Mouse (Mus musculus): Measurements from ENCODE around the gene Arpc5l. TPM values are rescaled to one million over a fixed set of nuclear protein-coding genes. Genes with fewer than 3 reads are reported as not detected.
A peak's percentile ranks its signal among the peaks of the same experiment; 100 is the strongest.
"Not testable (repeated sequence)": the region's sequence is repeated elsewhere in the genome, so short reads cannot be mapped to it uniquely, and the experiment has no call there.

Gene Arpc5l
- polyA plus RNA-seq, 1 experiment from 2014 or later: 122 TPM

DNA sequence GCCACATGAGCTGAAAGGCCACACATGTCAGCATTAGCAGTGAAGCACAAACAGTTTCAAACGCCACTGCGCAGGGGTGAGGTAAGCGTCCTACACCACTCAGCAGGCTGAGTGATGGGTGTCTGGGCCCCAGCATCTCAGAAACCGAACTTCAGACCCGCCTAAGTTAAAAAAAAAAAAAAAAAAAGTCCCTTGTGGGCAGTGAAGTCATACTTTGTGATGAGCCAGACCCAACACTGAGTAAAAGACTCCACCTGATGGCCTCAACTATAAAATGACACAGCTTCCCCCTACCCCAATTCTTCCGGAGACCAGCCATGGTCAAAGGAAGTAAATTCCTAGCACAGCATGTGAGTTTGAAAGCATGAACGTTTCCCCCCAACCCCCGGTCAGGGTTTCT is 2.0 kb upstream of the Arpc5l start:
- Histone ChIP-seq H3K9me3 (no peaks in the 10 kb centered on the region), H3K9ac (peak overlapping the region; percentile 84; the same call in 1 of the 2 replicates), H3K36me3 (peaks cover 43% of the 10 kb centered on the region), H3K4me2 (replicated peaks) (peak overlapping the region; percentile 94), H3K4me1 (peaks cover 29% of the 10 kb centered on the region), H3K27me3 (replicated peaks) (no peaks in the 10 kb centered on the region), H3K4me3 (no peak overlapping the region), H3K27ac (no peak overlapping the region)
- no peak for ATAC-seq (ENCODE audit: low FRiP score, low read depth)
- WGBS: 54% methylated on average over 8 of the region's 8 CpGs

DNA sequence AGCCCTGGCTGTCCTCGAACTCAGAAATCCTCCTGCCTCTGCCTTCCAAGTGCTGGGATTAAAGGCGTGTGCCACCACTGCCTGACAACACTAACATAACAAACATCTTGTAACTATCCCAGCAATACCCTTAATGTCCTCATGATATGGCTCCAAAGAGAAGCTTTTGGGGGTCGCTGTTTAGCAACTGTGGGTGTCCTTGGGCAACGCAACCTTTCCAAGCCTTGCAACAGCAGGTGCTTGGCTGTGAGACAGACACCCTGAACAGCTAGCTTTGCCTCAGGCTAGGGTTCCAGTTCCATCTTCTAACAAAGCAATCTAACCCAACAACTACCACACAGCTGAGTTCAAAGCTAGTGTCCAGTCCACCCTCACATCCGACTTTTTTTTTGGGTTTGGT is 1.6 kb upstream of the Arpc5l start:
- H3K9me3 ChIP-seq: no peaks in the 10 kb centered on the region
- H3K27me3 ChIP-seq (replicated peaks): no peaks in the 10 kb centered on the region
- peak overlapping the region; percentile 94 for H3K4me2 ChIP-seq (replicated peaks)
- H3K4me1 ChIP-seq: peaks cover 28% of the 10 kb centered on the region
- WGBS: 69% methylated on average over 5 of the region's 5 CpGs
- ATAC-seq (ENCODE audit: low FRiP score, low read depth): no peak
- H3K4me3 ChIP-seq: peak overlapping the region; percentile 60
- H3K27ac ChIP-seq: no peak overlapping the region
- H3K36me3 ChIP-seq: peaks cover 43% of the 10 kb centered on the region
- peak overlapping the region; percentile 84; the same call in 1 of the 2 replicates for H3K9ac ChIP-seq

DNA sequence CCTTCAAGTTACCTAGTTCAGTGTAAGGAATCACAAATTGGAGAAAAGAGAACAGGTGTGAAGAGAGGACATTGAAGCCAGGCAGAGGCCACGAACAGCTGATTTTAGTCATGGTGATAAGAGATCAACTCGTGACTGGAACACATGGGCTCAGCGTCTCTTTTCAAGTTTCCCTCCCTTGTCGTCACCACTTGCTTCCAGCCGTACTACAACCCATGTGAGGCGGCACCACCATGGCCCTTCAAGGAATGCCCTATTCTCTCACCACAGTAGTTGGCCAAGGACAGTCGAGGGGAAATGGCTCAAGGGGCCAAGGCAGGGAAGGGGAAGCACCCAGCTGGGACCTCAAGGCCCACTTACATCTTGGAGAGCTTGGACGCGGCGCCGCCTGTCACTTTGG is 776 bp upstream of the Arpc5l start:
- no peak overlapping the region for H3K27ac ChIP-seq
- peaks cover 37% of the 10 kb centered on the region for H3K4me1 ChIP-seq
- no peaks in the 10 kb centered on the region for H3K9me3 ChIP-seq
- peak overlapping the region; percentile 60 for H3K4me3 ChIP-seq
- WGBS: under 1% methylated on average over 11 of the region's 11 CpGs
- H3K9ac ChIP-seq: peak overlapping the region; percentile 84
- H3K4me2 ChIP-seq (replicated peaks): peak overlapping the region; percentile 94
- no peaks in the 10 kb centered on the region for H3K27me3 ChIP-seq (replicated peaks)
- peaks cover 43% of the 10 kb centered on the region for H3K36me3 ChIP-seq
- ATAC-seq (ENCODE audit: low FRiP score, low read depth): peak; percentile 7; the same call in 1 of the 2 replicates

- ATAC-seq (ENCODE audit: low FRiP score, low read depth): no peak
- Histone ChIP-seq H3K4me2 (replicated peaks) (peak within 1 kb of the TSS; percentile 94), H3K9ac (peak within 1 kb of the TSS; percentile 84), H3K27ac (peak within 1 kb of the TSS; percentile 72), H3K36me3 (peaks cover 32% of the 10 kb centered on the region), H3K4me3 (peak within 1 kb of the TSS; percentile 60), H3K4me1 (peaks cover 42% of the 10 kb centered on the region), H3K9me3 (no peaks in the 10 kb centered on the region), H3K27me3 (replicated peaks) (no peaks in the 10 kb centered on the region)
- 12% methylated on average over 15 of the region's 15 CpGs for WGBS
Measured at GRCm38 (mm10) chr2:39005574-39006079, 479 bp downstream of the Arpc5l start, which contains the start of gene Rpl35. TSS of gene Rpl35 (minus strand) at chr2:39005624.

DNA sequence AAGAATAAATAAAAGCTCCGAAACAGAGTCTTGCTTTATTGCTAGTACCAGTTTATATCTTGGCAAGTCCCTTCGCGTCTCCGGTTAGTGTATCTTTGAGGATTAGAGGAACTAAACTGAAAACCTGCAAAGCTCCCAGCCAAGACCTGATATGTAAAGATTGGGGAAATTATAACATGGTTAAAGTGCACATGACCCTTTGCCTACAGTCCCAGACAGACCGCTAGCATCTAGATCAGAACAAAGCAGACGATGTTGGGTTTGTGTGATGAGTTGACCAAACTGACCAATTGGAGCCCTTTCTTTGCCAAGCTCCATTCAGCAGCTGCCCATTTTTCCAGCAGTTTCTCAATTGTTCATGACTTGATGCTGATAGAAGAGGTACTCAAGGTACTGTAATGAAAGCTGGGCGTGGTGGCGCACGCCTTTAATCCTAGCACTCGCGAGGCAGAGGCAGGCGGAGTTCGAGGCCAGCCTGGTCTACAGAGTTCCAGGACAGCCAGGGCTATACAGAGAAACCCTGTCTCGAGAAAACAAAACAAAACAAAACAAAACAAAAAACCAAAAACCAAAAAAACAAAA is 1.1 kb downstream of the Arpc5l start:
- WGBS: 92% methylated on average over 14 of the region's 14 CpGs
- ATAC-seq (ENCODE audit: low FRiP score, low read depth): no peak
- Histone ChIP-seq H3K27ac (no peak overlapping the region), H3K27me3 (replicated peaks) (no peaks in the 10 kb centered on the region), H3K4me1 (peaks cover 42% of the 10 kb centered on the region), H3K4me3 (no peak overlapping the region), H3K36me3 (peaks cover 26% of the 10 kb centered on the region), H3K4me2 (replicated peaks) (peak overlapping the region; percentile 94), H3K9me3 (no peaks in the 10 kb centered on the region), H3K9ac (no peak overlapping the region)

GRCm38 (mm10) chr2:39007865-39008264 is 2.7 kb downstream of the Arpc5l start:
- H3K9me3 ChIP-seq: no peaks in the 10 kb centered on the region
- peak overlapping the region; percentile 88 for H3K4me3 ChIP-seq
- H3K36me3 ChIP-seq: peaks cover 12% of the 10 kb centered on the region
- no peaks in the 10 kb centered on the region for H3K27me3 ChIP-seq (replicated peaks)
- peak; percentile 86 for ATAC-seq (ENCODE audit: low FRiP score, low read depth)
- H3K4me2 ChIP-seq (replicated peaks): peak overlapping the region; percentile 94
- peak overlapping the region; percentile 78 for H3K27ac ChIP-seq
- WGBS: under 1% methylated on average over 43 of the region's 44 CpGs
- H3K4me1 ChIP-seq: peaks cover 39% of the 10 kb centered on the region
- peak overlapping the region; percentile 80 for H3K9ac ChIP-seq

GRCm38 (mm10) chr2:39008350-39008851 is 3.3 kb downstream of the Arpc5l start:
- H3K27ac ChIP-seq: peak overlapping the region; percentile 62; the same call in 1 of the 2 replicates
- H3K4me2 ChIP-seq (replicated peaks): peak overlapping the region; percentile 94
- ATAC-seq (ENCODE audit: low FRiP score, low read depth): peak; percentile 64
- H3K27me3 ChIP-seq (replicated peaks): no peaks in the 10 kb centered on the region
- H3K4me3 ChIP-seq: peak overlapping the region; percentile 88
- H3K9ac ChIP-seq: peak overlapping the region; percentile 80
- H3K36me3 ChIP-seq: peaks cover 12% of the 10 kb centered on the region; the same call in 1 of the 2 replicates
- H3K4me1 ChIP-seq: peaks cover 35% of the 10 kb centered on the region
- H3K9me3 ChIP-seq: no peaks in the 10 kb centered on the region
- under 1% methylated on average over 25 of the region's 25 CpGs for WGBS

DNA sequence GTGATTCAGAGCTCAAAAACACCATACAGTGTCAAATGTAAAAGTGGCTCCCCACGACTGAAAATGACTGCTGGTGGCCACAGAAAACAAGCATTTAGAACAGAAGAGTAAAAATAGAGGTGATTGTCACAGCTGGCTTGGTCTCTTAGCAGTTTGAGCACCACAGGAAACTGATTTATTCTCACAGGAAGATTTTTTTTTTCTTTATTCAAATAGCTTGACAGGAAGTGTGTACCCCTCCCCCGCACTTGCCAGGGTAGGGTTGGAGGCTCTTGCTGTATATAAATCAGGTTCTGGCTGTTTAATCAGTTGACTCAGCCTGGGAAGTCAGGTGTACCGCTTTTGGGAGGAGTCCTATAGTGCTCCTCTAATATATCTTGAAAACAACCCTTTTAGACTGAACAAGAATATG is 3.8 kb downstream of the Arpc5l start:
- H3K4me3 ChIP-seq: peak overlapping the region; percentile 88
- H3K27me3 ChIP-seq (replicated peaks): no peaks in the 10 kb centered on the region
- no peaks in the 10 kb centered on the region for H3K9me3 ChIP-seq
- H3K9ac ChIP-seq: peak overlapping the region; percentile 80
- H3K27ac ChIP-seq: no peak overlapping the region
- no peak for ATAC-seq (ENCODE audit: low FRiP score, low read depth)
- H3K4me1 ChIP-seq: peaks cover 30% of the 10 kb centered on the region
- 26% methylated on average over 3 of the region's 3 CpGs for WGBS
- H3K36me3 ChIP-seq: peaks cover 12% of the 10 kb centered on the region; the same call in 1 of the 2 replicates
- H3K4me2 ChIP-seq (replicated peaks): peak overlapping the region; percentile 94

GRCm38 (mm10) chr2:39010144-39010543 is 5.0 kb downstream of the Arpc5l start:
- not testable (repeated sequence) for ATAC-seq (ENCODE audit: low FRiP score, low read depth)
- peaks cover 27% of the 10 kb centered on the region for H3K4me1 ChIP-seq
- 93% methylated on average over 5 of the region's 5 CpGs for whole genome bisulfite sequencing

GRCm38 (mm10) chr2:39011264-39011663 is 6.1 kb downstream of the Arpc5l start:
- H3K9ac ChIP-seq: no peak overlapping the region
- H3K9me3 ChIP-seq: no peaks in the 10 kb centered on the region
- H3K27me3 ChIP-seq (replicated peaks): no peaks in the 10 kb centered on the region
- H3K27ac ChIP-seq: no peak overlapping the region
- H3K4me2 ChIP-seq (replicated peaks): no peak overlapping the region
- H3K4me1 ChIP-seq: peaks cover 20% of the 10 kb centered on the region
- no peak for ATAC-seq (ENCODE audit: low FRiP score, low read depth)
- no peak overlapping the region for H3K4me3 ChIP-seq
- H3K36me3 ChIP-seq: peaks cover 31% of the 10 kb centered on the region

More at GRCm38 (mm10) chr2:39010144-39010543, 5.0 kb downstream of the Arpc5l start:
- H3K9ac ChIP-seq; H3K27ac ChIP-seq; H3K4me3 ChIP-seq; H3K27me3 ChIP-seq (replicated peaks); H3K9me3 ChIP-seq; H3K4me2 ChIP-seq (replicated peaks): not testable (repeated sequence)
- H3K36me3 ChIP-seq: peaks cover 21% of the 10 kb centered on the region

GRCm38 (mm10) chr2:39011971-39012370 is 6.8 kb downstream of the Arpc5l start:
- Histone ChIP-seq H3K27me3 (replicated peaks) (no peaks in the 10 kb centered on the region), H3K4me1 (peaks cover 18% of the 10 kb centered on the region), H3K27ac (no peak overlapping the region), H3K9me3 (no peaks in the 10 kb centered on the region), H3K9ac (no peak overlapping the region), H3K36me3 (peaks cover 38% of the 10 kb centered on the region), H3K4me3 (no peak overlapping the region), H3K4me2 (replicated peaks) (no peak overlapping the region)
- ATAC-seq (ENCODE audit: low FRiP score, low read depth): no peak
- 93% methylated on average over 3 of the region's 3 CpGs for WGBS

DNA sequence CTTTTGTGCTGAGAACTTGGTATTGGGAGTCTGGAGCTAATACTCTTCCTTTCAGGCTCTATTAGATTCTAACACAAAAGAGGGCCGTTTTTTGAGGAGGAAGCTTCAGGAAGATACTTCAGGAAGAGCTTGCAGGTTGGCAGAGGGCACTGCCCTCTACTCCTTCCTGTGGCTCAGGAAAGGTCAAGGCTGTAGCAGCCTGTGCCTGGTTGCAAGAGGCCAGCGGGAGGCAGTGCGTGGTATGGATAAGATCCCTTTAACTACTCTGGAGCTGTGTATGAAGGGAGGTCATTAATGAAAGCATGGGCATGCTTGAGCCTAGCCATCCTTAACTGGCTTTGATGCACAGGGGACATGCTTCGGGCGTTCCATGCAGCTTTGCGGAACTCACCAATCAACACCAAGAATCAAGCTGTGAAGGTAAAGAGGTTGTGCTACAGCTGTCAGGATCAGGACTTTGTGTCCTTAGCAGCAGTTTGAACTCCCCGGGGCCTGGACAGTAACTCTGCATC is 7.7 kb downstream of the Arpc5l start:
- Histone ChIP-seq H3K27ac (no peak overlapping the region), H3K9me3 (no peaks in the 10 kb centered on the region), H3K9ac (no peak overlapping the region), H3K36me3 (peaks cover 46% of the 10 kb centered on the region), H3K4me3 (no peak overlapping the region), H3K27me3 (replicated peaks) (no peaks in the 10 kb centered on the region), H3K4me2 (replicated peaks) (no peak overlapping the region), H3K4me1 (peaks cover 14% of the 10 kb centered on the region)
- 89% methylated on average over 7 of the region's 7 CpGs for WGBS
- no peak for ATAC-seq (ENCODE audit: low FRiP score, low read depth)

All from neural tube, embryonic 12.5 days (tissue).